Mouse (Mus musculus) frontal cortex, postnatal 10 days (tissue): ENCODE data around the gene Eci2.
A peak's percentile ranks its signal among the peaks of the same experiment; 100 is the strongest.
"Not testable (repeated sequence)": the region's sequence is repeated elsewhere in the genome, so short reads cannot be mapped to it uniquely, and the experiment has no call there.

ENCODE experiments used
- DNase-seq, 2 experiments: peaks; one replicate each; pipeline ENCODE4 v3.0.0; 2022; ENCODE audit warnings: low spot score in 2 of 2, mixed read lengths in 1 of 2

The Eci2 gene

GRCm38 (mm10) chr13:34993085-34993484, 33.8 kb downstream of the Eci2 start:
- no peak for DNase-seq

GRCm38 (mm10) chr13:34991581-34992273, 35.2 kb downstream of the Eci2 start:
- DNase-seq, result no peak

DNA sequence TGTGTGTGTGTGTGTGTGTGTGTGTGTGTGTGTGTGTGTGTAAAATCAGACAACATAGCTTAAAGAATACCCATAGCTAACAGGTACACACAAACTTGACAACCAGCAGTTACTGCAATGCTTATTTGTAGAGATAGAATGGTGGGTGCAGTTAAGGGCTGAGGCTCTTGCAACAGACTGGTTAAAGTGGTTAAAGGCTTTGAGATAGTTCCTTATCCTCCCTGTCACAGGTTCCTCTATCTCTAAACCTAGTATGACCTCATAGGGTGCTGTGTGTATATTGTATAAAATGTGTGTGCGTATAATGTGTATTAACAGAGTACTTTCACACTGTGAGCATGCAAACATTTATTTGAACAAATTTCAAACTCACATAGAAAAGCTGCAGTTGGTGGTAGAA, 43.4 kb downstream of the Eci2 start:
- DNase-seq, result not testable (repeated sequence)

DNA sequence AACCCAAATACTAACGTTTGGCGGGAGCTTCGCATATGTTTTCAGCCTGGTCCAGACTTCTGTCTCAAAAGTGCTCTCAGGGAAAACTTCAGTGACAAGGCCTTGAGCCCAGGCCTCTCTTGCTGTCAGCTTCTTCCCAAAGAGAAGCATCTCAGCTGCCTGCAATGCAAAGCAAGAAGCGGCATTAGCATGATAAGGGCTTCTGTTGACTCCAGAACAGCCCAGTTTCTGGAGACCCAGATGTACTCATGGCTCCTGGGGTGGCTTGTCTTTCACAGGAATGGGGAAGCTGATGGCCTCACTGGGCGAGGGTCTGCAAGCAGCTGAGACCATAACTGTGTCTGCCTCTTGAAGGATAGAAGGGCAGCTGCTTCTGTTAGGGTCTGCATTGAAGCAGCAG, 48.3 kb downstream of the Eci2 start:
- not testable (repeated sequence) for DNase-seq

DNA sequence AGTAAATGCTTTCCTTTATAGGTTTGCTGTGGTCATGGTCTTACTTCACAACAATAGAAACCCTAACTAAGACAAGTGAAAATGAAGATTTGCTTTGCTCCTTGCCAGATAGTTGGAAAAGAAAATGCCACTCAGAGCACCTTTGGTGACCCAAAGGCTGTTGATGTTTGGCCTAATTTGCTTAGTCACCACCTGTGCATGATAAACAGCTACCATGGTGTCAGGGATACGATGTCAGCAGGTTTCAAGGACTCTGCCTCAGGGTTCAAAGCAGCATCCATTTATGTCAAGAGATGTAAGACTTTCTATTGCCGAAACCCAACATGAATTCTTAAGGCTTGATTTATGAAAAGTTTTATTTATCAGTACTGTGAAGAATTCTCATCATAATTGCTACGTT, 49.5 kb downstream of the Eci2 start:
- DNase-seq, result no peak

GRCm38 (mm10) chr13:34976116-34976515, 50.8 kb downstream of the Eci2 start:
- DNase-seq, result no peak

DNA sequence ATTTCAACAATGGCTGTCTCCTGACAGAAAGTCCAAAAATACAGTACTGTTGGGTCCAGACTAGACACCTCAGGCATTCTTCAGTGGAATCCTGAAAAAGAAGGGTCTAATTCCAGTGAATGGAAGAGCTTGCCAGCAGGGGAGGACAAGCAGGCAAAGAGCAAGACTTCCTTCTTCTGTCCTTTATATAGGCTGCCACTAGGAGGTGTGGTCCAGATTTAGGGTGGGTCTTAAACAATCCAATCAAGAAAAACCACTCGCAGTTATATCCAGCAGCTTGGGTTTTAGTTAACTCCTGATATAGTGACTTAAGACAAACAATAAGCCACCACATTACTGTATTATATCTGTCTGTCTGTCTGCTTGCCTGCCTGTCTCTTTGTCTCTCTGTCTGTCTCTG, 53.1 kb downstream of the Eci2 start:
- no peak for DNase-seq

DNA sequence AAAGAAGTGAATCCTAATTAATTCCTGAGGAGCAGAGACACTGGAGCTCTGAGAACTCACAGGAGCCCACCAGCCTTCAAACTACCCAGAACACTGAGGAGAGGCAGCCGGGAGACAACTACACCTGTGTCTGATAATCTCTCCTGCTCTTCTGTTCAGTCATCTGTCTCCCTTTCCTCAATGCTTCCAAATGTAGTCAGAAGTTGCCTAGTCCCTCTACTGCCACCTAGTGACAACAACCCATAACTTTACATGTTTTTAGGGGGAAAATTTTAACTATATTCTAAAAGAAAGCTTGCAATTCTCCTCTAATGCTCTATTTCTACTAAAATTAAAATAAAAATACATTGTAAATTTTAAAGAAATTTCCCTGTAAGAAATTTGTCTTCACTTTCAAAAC, 53.7 kb downstream of the Eci2 start:
- no peak for DNase-seq

GRCm38 (mm10) chr13:34972456-34972855, 54.4 kb downstream of the Eci2 start:
- DNase-seq, result not testable (repeated sequence)

DNA sequence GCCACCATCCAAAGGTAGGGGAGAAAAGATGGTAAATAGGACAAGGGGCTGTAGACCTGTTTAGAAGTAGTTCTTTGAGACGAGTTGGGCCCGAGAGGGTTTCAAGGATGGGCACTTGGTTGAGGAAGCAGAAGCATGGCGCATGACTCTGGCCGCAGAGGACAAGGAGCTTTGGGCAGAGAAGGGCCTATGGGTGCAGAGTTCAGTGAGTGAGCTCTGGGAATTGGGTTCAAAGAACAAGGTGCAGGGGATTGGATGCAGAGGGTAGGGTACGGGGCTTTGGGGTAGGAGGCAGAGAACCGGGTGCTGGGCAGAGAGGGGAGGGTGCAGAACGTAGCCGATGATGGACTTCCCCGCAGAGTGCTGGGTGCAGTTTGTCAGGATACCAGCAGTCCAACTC, 61.2 kb downstream of the Eci2 start:
- not testable (repeated sequence) for DNase-seq

DNA sequence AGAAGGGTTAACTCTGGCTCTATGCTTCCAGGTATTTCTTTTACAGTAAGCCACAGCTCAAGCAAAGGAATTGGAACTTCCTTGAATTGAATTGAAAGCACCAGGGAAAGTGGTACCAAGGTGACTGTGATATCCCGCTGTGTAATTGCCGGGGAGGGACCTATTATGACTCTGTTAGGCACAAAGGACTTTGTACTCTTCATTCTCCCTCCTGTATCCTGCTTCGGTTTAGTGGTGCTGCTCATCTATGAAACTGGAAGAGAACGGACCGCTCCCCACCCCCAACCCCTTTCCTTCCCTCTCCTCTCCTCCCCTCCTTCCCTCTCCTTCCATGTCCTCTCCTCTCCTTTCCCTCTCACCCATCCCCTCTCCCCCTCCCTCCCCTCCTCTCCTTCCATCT, 62.0 kb downstream of the Eci2 start:
- DNase-seq, result no peak

- no peak for DNase-seq
Measured at GRCm38 (mm10) chr13:34964419-34964818, 62.5 kb downstream of the Eci2 start.

DNA sequence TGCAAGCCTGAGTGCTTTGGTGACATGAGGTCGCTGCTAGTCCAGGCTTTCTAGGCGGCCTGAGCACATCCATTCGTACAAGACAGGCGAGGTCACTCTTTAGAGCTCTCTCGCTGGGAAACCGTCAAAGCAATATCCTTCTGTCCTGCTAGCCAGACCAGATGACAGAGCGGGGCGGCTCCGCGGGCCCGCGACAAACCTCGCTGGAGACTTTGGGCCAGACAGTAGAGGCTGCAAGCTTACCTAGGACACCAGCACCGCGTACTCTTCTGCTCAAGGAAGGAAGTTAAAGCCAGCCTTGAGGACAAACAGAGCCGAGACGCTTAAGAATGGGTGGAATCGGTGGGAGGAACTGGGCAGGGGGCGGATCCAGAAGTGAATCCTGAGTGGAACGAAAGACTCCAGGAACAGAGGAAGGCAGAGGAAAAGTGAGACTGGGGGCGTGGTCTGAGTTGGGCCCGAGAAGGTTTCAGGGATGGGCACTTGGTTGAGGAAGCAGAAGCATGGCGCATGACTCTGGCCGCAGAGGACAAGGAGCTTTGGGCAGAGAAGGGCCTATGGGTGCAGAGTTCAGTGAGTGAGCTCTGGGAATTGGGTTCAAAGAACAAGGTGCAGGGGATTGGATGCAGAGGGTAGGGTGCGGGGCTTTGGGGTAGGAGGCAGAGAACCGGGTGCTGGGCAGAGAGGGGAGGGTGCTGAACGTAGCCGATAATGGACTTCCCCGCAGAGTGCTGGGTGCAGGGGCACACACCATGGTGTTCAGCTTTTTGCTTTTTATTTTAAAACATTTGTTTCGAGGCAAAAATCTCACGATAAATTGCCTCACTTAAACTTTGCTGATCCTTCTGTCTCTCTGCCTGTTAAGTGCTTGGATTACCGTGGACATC, 63.1 kb downstream of the Eci2 start, which contains the start of gene Eci3:
TSS of gene Eci3 (minus strand) at position 300 of the 887 bp plus-strand sequence.
- DNase-seq, result peak in 1 of 2 experiments; percentile 13

DNA sequence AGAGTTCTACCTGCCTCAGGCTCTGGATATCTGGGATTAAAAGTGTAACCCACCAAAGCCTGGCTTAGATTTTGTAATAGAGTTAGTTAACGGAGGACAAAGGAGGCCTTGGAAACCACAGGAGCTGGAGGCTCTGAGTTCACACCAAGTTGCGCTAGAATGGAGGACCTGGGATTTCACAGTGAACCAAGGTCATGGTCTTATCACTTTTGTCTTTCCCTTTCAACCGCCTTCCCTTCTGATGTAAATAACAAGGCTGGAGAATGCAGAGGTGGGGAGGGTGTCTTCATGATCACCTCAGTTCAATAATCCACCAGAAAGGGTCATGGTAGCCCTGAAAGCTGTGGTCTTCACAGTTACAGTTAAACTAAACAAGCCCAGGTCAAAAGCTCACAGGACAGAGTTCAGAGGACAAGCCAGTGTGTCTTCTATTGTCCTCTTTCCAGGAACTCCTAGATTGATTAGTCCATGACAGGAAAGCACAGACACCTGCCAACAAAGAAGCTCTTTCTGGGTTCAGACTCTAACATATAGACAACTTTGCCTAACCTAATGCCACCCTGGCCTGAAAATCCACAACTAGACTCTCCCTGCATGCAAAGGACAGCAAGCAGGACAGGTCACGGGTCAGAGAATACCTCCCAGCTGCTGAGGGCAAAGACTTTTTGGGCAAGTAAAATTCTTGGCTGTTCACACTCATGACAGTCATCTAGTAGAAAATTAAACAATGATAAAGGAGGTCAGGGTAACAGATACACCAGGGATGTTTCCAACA, 65.7 kb downstream of the Eci2 start:
- DNase-seq, result no peak

DNA sequence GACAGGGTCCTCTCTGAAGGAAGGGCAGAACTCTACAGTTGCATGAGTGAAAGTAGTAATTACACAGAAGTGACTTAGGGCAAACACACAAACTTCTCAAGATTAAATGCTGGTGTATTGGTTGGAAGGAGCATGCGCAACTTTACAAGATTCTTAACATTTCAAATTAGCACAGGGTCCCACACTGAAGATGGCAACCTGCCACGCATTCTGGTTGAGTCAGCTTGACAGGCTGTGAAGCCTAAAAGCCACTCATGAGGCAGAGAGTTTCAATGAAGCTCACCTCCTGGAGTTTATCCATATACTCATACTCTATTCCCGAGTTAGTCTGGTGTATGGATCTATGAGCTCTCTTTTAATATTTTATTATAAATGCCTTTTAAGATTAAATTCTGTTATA, 68.7 kb downstream of the Eci2 start:
- DNase-seq, result not testable (repeated sequence)

- no peak for DNase-seq
Measured at GRCm38 (mm10) chr13:34956901-34957300, 70.0 kb downstream of the Eci2 start.

- not testable (repeated sequence) for DNase-seq
Measured at GRCm38 (mm10) chr13:34951437-34951836, 75.5 kb downstream of the Eci2 start.

GRCm38 (mm10) chr13:34942370-34942769, 84.5 kb downstream of the Eci2 start:
- no peak for DNase-seq

DNA sequence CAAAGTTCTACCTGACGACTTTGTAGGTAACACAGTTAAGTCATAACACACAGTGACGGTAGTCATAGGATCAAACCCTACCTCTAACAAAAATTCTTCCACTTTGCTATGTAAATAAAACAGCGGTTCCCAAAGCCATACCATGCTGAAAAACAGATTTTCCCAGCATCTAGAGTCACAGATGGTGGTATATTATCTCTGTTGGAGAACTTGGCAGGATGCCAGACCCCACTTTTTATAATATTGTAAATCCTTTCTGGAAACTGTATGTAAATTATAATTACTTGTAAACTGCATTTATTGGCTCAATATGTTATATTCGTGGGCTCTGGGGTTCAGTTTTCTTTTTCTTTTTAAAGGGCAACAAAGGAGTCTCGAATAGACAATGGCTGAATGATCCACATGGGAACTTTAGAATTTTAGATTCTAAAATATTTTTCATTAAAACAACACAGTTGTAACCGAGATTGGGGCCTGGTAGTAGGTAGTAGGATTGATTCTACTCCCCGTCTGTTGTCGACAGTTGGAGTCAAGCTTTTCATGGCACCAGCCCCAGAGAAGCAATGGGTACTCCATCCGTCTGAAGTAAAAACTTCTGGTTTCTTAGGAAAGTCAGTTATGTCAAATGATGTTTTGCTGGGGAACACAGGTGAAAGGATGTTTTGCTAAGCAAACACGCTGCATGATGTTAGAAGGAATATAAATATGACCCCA, 91.8 kb downstream of the Eci2 start:
- DNase-seq, result no peak
